7 mouse cellular contexts compared by ENCODE assay signal in the genomic region with DNA sequence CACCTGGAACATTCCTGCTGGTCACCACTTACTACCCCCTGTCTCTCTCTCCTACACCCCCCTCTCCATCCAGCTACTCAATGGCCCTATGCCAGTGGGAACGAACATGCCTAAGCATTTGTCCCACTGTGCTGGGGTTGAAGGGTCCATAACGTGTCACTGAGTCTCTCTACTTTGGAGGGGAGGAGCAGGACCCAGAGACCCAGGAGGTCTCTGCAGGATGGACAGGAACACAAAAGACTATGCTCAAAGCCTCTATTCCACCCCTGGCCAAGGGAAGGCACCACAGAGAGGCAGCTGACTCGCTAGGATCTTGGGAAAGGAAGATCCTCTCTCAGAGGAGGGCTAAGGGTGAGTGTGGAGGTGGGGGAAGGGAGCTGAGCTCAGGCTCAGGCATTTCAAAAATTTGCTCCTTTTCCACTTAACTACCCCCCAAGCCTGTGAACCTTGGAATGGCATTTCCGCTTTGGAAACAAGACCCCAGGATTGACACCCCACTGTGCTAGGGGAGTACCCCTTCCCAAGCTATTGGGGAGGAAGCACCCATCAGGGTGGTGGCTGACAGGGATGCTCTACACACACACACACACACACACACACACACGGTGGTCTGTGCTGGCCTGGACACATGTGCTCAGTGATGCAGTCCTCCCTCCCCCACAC. TPM values are rescaled to one million over a fixed set of nuclear protein-coding genes. Genes with fewer than 3 reads are reported as not detected.
DNase-seq lines count a peak whose midpoint lies in the region; ATAC-seq lines count a peak whose summit lies in the region.

No protein-coding gene starts in this region.

- WGBS in embryonic facial prominence, embryonic 10.5 days, result 3% methylated on average over 5 of the region's 5 CpGs
- WGBS in hindbrain, embryonic 14.5 days, result 5% methylated on average over 5 of the region's 5 CpGs
- WGBS in liver, embryonic 12.5 days (ENCODE audit: insufficient replicate concordance), result 23% methylated on average over 5 of the region's 5 CpGs

- no peaks in the 10 kb centered on the region for H3K27me3 ChIP-seq in embryonic facial prominence, embryonic 10.5 days (replicated peaks; ENCODE audit: low read depth, poor library complexity, severe bottlenecking)
- H3K27me3 ChIP-seq in hindbrain, embryonic 14.5 days (ENCODE audit: control insufficient read depth, insufficient read depth, low read length), result no peaks in the 10 kb centered on the region
- peaks cover 96% of the 10 kb centered on the region for H3K27me3 ChIP-seq in liver, embryonic 12.5 days (replicated peaks)

- peaks cover 7% of the 10 kb centered on the region for H3K36me3 ChIP-seq in embryonic facial prominence, embryonic 10.5 days (replicated peaks)
- H3K36me3 ChIP-seq in hindbrain, embryonic 14.5 days (replicated peaks; ENCODE audit: control insufficient read depth, insufficient read depth), result no peaks in the 10 kb centered on the region
- no peaks in the 10 kb centered on the region for H3K36me3 ChIP-seq in liver, embryonic 12.5 days

- H3K9me3 ChIP-seq in embryonic facial prominence, embryonic 10.5 days, result no peaks in the 10 kb centered on the region
- no peaks in the 10 kb centered on the region for H3K9me3 ChIP-seq in hindbrain, embryonic 14.5 days (ENCODE audit: control insufficient read depth, low read length)
- no peaks in the 10 kb centered on the region for H3K9me3 ChIP-seq in liver, embryonic 12.5 days (replicated peaks)

- peaks cover 92% of the 10 kb centered on the region for H3K4me1 ChIP-seq in embryonic facial prominence, embryonic 10.5 days
- H3K4me1 ChIP-seq in hindbrain, embryonic 14.5 days (replicated peaks; ENCODE audit: control insufficient read depth, insufficient read depth, low read length), result peaks cover 82% of the 10 kb centered on the region
- peaks cover 78% of the 10 kb centered on the region for H3K4me1 ChIP-seq in liver, embryonic 12.5 days

- peak overlapping the region; percentile 92 for H3K27ac ChIP-seq in embryonic facial prominence, embryonic 10.5 days (replicated peaks)
- peak overlapping the region; percentile 81 for H3K27ac ChIP-seq in hindbrain, embryonic 14.5 days
- peak overlapping the region; percentile 58; the same call in 1 of the 2 replicates for H3K27ac ChIP-seq in liver, embryonic 12.5 days

- H3K4me2 ChIP-seq in hindbrain, embryonic 14.5 days (replicated peaks), result no peak overlapping the region
- H3K4me2 ChIP-seq in liver, embryonic 12.5 days, result no peak overlapping the region; the same call in 1 of the 2 replicates

- no peak for ATAC-seq in hindbrain, embryonic 14.5 days (ENCODE audit: low FRiP score)
- no peak for ATAC-seq in liver, embryonic 12.5 days

- DNase-seq in lung, postnatal 10 days, result peak; percentile 57
- DNase-seq in lung, adult 18-20 months, result no peak
- DNase-seq in embryonic facial prominence, embryonic 10.5 days (ENCODE audit: low spot score), result peak; percentile 72
- DNase-seq in hindbrain, embryonic 14.5 days (ENCODE audit: low spot score), result no peak
- no peak for DNase-seq in spleen, postnatal 10 days (ENCODE audit: low spot score in 2 of 2)
- DNase-seq in urinary bladder, adult 2 months (ENCODE audit: low spot score), result no peak

- H3K4me3 ChIP-seq in embryonic facial prominence, embryonic 10.5 days, result peak overlapping the region; percentile 87
- H3K4me3 ChIP-seq in hindbrain, embryonic 14.5 days (replicated peaks; ENCODE audit: low read length), result no peak overlapping the region
- H3K4me3 ChIP-seq in liver, embryonic 12.5 days, result no peak overlapping the region

- H3K9ac ChIP-seq in hindbrain, embryonic 14.5 days, result no peak overlapping the region
- H3K9ac ChIP-seq in liver, embryonic 12.5 days, result no peak overlapping the region

RNA-seq across cellular contexts. Expression of a gene that starts 9.9 kb away (rescaled TPM):
- 61.1 and 62.4 TPM in 2 replicates for polyA plus RNA-seq in embryonic facial prominence, embryonic 10.5 days (2016; fragmentation: Nextera tagmentation; extraction: Ambion mirVana)
- polyA plus RNA-seq in hindbrain, embryonic 14.5 days (2014; fragmentation: Nextera tagmentation; extraction: Ambion mirVana), result 49.1 and 52.1 TPM in 2 replicates
- 9.5 and 10.3 TPM in 2 replicates for polyA plus RNA-seq in liver, embryonic 12.5 days (2016; fragmentation: Nextera tagmentation; extraction: Ambion mirVana)
- 40.1 and 42.5 TPM in 2 replicates for polyA plus RNA-seq in urinary bladder, adult 2 months (2012; rRNA removed)

RNA-seq across cellular contexts. Expression of a gene that starts 42.9 kb away (rescaled TPM):
- polyA plus RNA-seq in embryonic facial prominence, embryonic 10.5 days (2016; fragmentation: Nextera tagmentation; extraction: Ambion mirVana), result not detected in 2 replicates
- not detected in 2 replicates for polyA plus RNA-seq in hindbrain, embryonic 14.5 days (2014; fragmentation: Nextera tagmentation; extraction: Ambion mirVana)
- polyA plus RNA-seq in liver, embryonic 12.5 days (2016; fragmentation: Nextera tagmentation; extraction: Ambion mirVana), result not detected in 2 replicates
- polyA plus RNA-seq in urinary bladder, adult 2 months (2012; rRNA removed), result 0.40 and 2.3 TPM in 2 replicates

Comparison
In these comparisons a context has a peak if more than half of its experiments do, and no peak if none do; other contexts are left out.
1. DNase-seq: peak in lung, postnatal 10 days (single experiment) and embryonic facial prominence, embryonic 10.5 days (single experiment); none in lung, adult 18-20 months (0 of 2), hindbrain, embryonic 14.5 days (single experiment), spleen, postnatal 10 days (0 of 2) and urinary bladder, adult 2 months (single experiment).
2. Peak in every context shown above with its lines, with median percentiles within 50 percentile points of each other: H3K27ac ChIP-seq.